Mouse (Mus musculus) brown adipose tissue, adult 24 weeks (tissue): ENCODE results near the gene Eno1. TPM values are rescaled to one million over a fixed set of nuclear protein-coding genes. Genes with fewer than 3 reads are reported as not detected.

Source experiments
- polyA plus RNA-seq: library from polyadenylated mRNA; stranded (reverse); fragments of >200 nt; gene quantifications from 2 replicates; pipeline ENCODE4 v1.2.4, GENCODE M21; 2012; ENCODE audit not compliant: missing spikeins, insufficient read depth, insufficient read length

The Eno1 gene
- polyA plus RNA-seq, 1 experiment, result 2,211 TPM

Other genes with a start within 250 kb of the Eno1 start
- gene H6pd, start 227.7 kb upstream of the Eno1 start, polyA plus RNA-seq, result 66.4 and 85.8 TPM in 2 replicates
- gene Gpr157, start 149.4 kb upstream of the Eno1 start, polyA plus RNA-seq, result 2.0 and 2.4 TPM in 2 replicates
- 46.1 and 72.4 TPM in 2 replicates for gene Slc2a5, start 117.4 kb upstream of the Eno1 start, polyA plus RNA-seq
- gene Slc2a7, start 87.7 kb upstream of the Eno1 start, polyA plus RNA-seq, result not detected in 2 replicates
- not detected in 2 replicates for gene Car6, start 35.4 kb upstream of the Eno1 start, polyA plus RNA-seq
- gene Rere, start 44.9 kb downstream of the Eno1 start, polyA plus RNA-seq, result 38.7 and 39.8 TPM in 2 replicates